Mouse (Mus musculus): ENCODE data around the gene Fancg.

- TF ChIP-seq CTCF (IDR thresholded peaks at IDR 0.05; ENCODE audit: low read depth) = no peak
- no peak for TF ChIP-seq EP300 (IDR thresholded peaks at IDR 0.05; ENCODE audit: low read depth)
These were observed 20.0 kb upstream of the Fancg start for GRCm38 (mm10) chr4:43030352-43030751.

All from liver, postnatal 0 days (tissue).